Mouse (Mus musculus): ENCODE measurements around the gene Sema7a.

- TF ChIP-seq CTCF (IDR thresholded peaks at IDR 0.05; ENCODE audit: low read depth, low read length) (no peak), EP300 (IDR thresholded peaks at IDR 0.05; ENCODE audit: insufficient read depth, low read depth, low read length) (no peak), POLR2A (IDR thresholded peaks at IDR 0.05; ENCODE audit: insufficient read depth, low read length) (no peak)
Observed at GRCm38 (mm10) chr9:57954962-57955744, 15.2 kb downstream of the Sema7a start.
